Mouse (Mus musculus) CD8-positive naive resting alpha-beta T cell, adult 2 months (primary cell): ENCODE data around the gene Uvrag.
A peak's percentile ranks its signal among the peaks of the same experiment; 100 is the strongest.
"Not testable (repeated sequence)": the region's sequence is repeated elsewhere in the genome, so short reads cannot be mapped to it uniquely, and the experiment has no call there.

Source experiments
- DNase-seq, 2 experiments: peaks; one replicate each; pipeline ENCODE4 v3.0.0; 2022; ENCODE audit warnings: low read depth in 2 of 2, low spot score in 2 of 2

The Uvrag gene

GRCm38 (mm10) chr7:98984319-98984718 is 156.6 kb downstream of the Uvrag start:
- no peak for DNase-seq

- no peak for DNase-seq
Observed at GRCm38 (mm10) chr7:98983058-98983457, 157.9 kb downstream of the Uvrag start.

GRCm38 (mm10) chr7:98981423-98981822 is 159.5 kb downstream of the Uvrag start:
- no peak for DNase-seq

DNA sequence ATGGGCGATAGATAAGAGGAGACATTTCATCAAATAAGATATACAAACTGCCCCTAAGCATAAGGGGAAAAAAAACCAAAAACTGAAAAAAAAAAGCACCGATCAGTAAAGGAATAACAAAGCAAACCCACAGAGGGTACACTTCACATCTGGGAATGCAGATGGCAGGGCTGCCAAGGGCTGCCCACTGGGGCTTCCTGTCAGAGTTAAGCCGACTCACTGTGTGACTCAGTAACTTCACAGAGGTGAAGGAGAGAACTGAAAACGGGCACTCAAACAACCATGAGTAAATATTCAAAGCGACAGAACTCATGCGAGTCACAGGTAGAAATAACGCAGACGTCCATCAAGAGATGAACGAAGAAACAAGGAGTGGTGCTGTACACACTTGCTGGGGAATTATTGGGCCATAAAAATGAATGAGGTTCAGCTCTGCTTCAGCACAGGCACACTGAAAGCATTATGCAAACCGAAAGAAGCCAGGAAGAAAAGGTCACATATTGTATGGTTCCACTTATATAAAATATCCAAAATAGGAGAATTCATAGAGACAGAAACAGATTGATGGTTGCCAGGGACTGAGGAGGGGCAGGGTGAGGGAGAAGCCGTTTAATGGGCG is 164.0 kb downstream of the Uvrag start:
- no peak for DNase-seq

DNA sequence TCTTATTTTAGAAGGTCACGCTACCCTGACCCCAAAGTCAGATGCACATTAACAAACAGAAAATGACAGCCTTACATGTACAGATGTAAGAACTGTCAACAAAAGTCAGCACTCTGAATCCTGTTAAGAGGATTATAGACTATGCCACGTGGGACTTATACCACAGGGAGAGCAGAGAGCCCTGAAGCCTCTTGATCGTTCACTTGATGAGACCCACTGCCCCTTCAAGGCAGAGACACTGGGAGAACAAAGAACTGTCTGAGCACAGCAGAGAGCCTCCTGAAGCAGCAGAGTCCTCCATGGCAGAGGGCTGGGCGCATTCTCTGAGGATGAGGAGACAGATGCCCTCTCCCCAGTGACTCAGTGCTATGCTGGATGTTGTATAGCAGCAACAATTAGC is 166.4 kb downstream of the Uvrag start:
- no peak for DNase-seq

GRCm38 (mm10) chr7:98970721-98971120 is 170.2 kb downstream of the Uvrag start:
- DNase-seq, result no peak

DNA sequence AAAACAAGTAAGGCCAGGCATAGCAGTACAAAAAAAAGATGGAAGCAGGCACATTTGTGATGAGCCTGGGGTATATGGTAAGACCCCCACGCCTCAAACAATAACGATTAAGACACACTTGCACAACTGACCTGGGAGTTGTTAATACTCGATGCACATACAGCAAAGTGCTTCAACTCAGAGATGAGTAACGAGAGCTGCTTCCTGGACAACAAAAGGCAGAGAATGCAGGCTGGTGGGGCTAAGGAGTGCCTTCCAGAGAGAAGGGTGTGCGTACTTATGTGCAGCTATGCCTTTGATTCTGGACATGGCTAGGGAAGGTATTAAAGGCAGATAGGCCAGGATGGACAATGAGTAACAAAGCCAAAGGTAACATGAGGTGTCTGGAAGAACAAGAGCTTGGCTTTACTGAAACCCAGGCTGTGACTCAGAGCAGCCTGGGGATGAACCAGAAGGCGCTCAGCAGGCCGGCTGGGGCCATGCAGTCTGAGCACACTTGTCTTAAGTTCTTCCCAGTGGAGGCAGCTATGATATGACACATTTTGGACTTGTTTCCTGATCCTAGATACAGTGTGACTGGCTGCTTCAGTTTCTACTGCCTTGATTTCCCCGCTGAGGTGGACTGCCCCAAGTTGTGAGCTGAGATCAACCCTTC is 172.1 kb downstream of the Uvrag start:
- no peak for DNase-seq

- no peak for DNase-seq
Observed at GRCm38 (mm10) chr7:98968082-98968674, 172.8 kb downstream of the Uvrag start.

DNA sequence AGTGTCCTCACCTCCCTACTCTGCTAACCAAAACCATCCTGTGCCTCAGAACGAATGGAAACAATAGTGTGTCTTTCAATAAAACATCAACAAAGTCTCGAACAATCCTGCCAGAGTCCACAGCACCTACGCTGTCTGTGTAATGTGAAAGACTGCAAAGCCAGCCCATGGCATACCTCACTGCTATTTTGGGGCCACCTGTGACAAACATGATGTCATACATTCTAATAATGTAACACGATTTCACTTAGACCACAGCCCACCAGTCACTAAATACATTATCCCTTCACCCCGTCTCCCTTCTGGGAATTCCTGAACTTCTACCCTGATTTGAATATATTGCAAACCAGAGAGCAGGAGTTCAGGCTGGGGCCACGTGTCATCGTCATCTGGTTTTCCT is 173.3 kb downstream of the Uvrag start:
- no peak for DNase-seq

- DNase-seq, result not testable (repeated sequence)
Observed at GRCm38 (mm10) chr7:98963581-98963980, 177.4 kb downstream of the Uvrag start.

DNA sequence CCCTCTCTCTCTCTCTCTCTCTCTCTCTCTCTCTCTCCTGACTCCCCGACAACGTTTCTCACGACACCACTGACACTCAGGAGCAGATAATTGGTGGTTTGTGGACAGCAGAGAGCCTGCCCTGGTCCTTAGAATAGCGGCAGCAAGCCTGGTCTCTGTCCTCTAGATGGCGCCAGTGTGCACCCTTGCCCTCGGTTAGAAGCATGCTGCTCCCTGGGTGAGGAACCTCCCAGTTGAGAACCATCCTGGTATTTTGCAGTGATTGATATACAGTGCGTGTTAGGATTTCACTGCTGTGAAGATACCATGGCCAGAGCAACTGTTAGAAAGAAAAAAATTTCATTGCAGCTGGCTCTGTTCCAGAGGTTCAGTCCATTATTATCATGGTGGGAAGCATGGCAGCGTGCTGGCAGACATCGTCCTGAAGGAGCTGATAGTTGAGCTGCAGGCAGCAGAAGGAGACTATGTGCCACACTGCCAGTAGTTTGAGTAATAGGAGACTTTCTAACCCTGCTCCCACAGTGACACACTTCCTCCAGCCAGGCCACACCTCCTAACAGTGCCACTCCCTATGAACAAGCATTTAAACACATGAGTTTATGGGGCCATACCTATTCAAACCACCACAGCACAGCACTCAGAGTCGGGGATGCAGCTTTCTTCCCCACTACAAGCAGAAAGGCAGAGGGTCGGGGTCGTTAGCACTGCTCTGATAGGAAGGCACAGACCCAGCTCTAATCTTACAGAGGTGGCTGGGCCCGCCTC is 178.2 kb downstream of the Uvrag start:
- peak; percentile 52 to 68 for DNase-seq

GRCm38 (mm10) chr7:98962074-98962473 is 178.9 kb downstream of the Uvrag start:
- DNase-seq, result no peak

DNA sequence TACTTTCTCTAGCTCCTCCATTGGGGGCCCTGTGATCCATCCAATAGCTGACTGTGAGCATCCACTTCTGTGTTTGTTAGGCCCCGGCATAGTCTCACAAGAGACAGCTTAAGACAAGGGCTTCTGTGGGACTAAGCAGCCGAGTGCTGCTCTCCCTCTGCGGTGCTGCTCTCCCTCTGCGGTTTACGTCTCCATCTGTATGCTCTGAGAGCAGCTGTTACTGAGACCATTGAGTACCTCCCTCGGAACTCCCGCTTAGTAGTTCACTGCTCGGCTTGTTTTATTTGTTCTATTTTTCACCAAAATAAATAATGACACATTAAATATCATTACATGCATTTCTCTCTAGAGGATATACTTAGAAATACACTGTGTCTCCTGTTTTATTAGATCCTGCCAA is 180.7 kb downstream of the Uvrag start:
- no peak for DNase-seq

GRCm38 (mm10) chr7:98959246-98959645 is 181.7 kb downstream of the Uvrag start:
- DNase-seq, result no peak

DNA sequence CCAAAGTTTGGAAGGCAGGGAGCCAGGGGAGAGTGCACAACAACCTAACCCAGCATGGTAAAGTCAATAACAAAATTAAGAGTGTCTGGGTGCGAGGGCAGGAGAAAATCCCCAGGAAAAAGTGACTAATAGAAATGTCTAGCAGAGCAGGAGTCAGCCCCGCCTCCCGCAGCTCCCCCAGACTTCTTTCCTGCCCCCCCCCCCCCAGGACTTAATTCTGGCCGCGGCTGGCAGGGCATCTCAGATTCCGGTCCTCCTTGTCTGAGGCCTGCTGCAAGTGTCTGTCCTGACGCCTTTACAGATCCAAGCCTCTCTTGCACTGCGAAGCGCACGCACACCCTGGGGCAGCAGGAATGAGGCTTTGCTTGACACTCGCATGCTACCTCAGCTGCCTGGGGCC is 182.8 kb downstream of the Uvrag start:
- no peak for DNase-seq

- no peak for DNase-seq
Observed at GRCm38 (mm10) chr7:98957111-98957741, 183.7 kb downstream of the Uvrag start.

DNA sequence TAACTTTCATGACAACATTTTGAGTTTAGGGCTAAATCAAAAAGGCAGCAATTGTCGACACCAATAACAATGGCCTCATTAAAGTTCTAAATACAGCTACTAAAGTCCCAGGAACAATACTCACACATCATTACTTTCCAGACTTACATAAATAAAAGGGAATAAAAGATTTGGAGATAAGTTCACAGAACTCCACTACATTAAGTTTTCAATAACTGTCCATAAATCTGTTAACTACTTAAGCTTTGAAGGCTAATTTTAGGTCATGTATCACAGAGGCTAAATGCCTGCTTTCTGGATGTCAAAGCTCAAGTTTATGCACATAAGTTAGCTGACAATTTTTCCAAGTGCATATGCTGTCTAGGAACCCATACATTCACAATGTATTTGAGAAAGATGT is 184.3 kb downstream of the Uvrag start:
- DNase-seq, result no peak

GRCm38 (mm10) chr7:98953649-98954048 is 187.3 kb downstream of the Uvrag start:
- DNase-seq, result no peak

DNA sequence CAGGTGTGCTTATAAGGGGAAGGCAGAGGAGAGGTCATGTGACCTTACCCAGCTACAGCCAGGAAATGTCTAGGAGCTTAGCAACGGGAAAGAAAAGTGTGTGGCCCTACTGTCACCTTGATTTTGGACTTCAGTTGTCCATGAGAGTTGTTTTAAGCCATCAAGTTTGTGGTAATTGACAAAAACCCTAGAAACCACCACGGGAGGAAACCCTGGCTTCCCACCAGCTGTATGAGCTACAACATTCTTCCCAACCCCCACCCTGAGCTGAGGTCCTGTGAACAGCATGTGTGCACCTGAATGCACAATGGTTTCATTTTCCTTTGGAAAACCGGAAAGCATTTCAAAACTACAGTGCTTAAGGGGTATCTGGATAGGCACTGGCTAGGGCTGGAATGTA is 196.0 kb downstream of the Uvrag start:
- DNase-seq, result no peak

DNA sequence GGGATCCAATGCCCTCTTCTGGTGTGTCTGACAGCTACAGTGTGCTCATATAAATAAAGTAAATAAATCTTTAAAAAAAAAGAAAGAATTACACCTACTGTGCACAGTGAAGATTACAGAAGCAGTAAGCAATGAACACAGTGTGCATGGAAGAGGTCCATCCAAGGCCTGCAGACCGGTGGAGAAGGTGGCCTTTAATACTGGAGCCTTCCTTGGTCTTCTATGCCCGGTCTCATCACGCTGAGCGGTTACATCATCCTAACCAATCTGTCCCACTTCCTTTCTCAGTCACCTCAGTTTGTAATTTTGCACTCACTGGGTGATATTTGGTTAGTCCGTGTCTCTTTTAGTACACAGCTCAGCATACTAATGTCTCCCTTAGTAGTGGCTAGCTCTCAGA is 197.3 kb downstream of the Uvrag start:
- DNase-seq, result no peak

DNA sequence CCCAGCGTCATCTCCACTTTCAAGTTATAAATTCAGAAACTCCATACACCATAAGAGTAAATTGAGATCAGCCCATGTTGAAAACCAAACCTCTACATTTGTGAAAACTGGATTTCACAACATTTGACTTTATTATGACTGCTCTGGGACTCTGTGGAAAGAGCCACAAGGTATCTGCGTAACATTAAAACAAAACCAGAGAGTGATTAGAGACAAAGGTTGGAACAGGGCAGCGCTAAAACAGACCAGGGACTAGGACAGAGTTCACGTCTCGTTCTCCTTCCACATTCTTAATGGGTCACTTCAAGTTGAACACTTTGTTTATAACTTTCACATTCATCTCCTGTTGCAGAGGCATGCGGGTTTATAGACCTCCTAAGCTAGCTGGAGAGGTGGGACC is 198.2 kb downstream of the Uvrag start:
- no peak for DNase-seq

GRCm38 (mm10) chr7:98939194-98939593 is 201.7 kb downstream of the Uvrag start:
- DNase-seq, result no peak
